Mouse (Mus musculus) liver, adult 2 months (tissue): ENCODE measurements at regions not wholly inside any gene's neighbourhood (a gene's known extent, or its start where the extent isn't known, plus 50 kb on each side); places are given as distances from the start of the nearest gene placed in this dataset.

Experiments
- CTCF ChIP-seq: fragments of 200-500 bp; IDR thresholded peaks from 2 replicates; pipeline ENCODE4 v1.5.1; 2011; ENCODE audit warnings: low read depth, low read length, control low read depth
- POLR2A ChIP-seq: fragments of 200-500 bp; IDR thresholded peaks from 2 replicates; pipeline ENCODE4 v1.6.1; 2011; ENCODE audit warnings: low read length, control low read depth; ENCODE audit not compliant: insufficient read depth; ENCODE audit errors: extremely low read depth

GRCm38 (mm10) chr9:46654422-46654821 lies 334.6 kb upstream of the 4931429L15Rik start:
- no peak for TF ChIP-seq CTCF
- no peak for TF ChIP-seq POLR2A
